8 mouse cellular contexts compared by ENCODE assay signal in genomic region chr15:79883352-79883822, GRCm38 (mm10). TPM values are rescaled to one million over a fixed set of nuclear protein-coding genes. Genes with fewer than 3 reads are reported as not detected.
DNase-seq lines count a peak whose midpoint lies in the region; ATAC-seq and TF ChIP-seq lines count a peak whose summit lies in the region.

No protein-coding gene starts in this region.

- H3K36me3 ChIP-seq in E14TG2a.4 (ENCODE audit: insufficient read depth, low read length): peaks cover 7% of the 10 kb centered on the region; the same call in 1 of the 2 replicates
- no peaks in the 10 kb centered on the region for H3K36me3 ChIP-seq in forebrain, embryonic 12.5 days (replicated peaks)
- no peaks in the 10 kb centered on the region for H3K36me3 ChIP-seq in heart, postnatal 0 days (replicated peaks; ENCODE audit: control insufficient read depth, insufficient read depth, low read length)
- H3K36me3 ChIP-seq in liver, embryonic 15.5 days (replicated peaks): no peaks in the 10 kb centered on the region
- no peaks in the 10 kb centered on the region for H3K36me3 ChIP-seq in neural tube, embryonic 11.5 days (ENCODE audit: control insufficient read depth, insufficient read depth, low read length)
- H3K36me3 ChIP-seq in stomach, embryonic 16.5 days (ENCODE audit: control insufficient read depth, insufficient read depth, low read length): no peaks in the 10 kb centered on the region

- no peaks in the 10 kb centered on the region for H3K9me3 ChIP-seq in E14TG2a.4 (ENCODE audit: low read length)
- H3K9me3 ChIP-seq in forebrain, embryonic 12.5 days: no peaks in the 10 kb centered on the region
- no peaks in the 10 kb centered on the region for H3K9me3 ChIP-seq in heart, postnatal 0 days (replicated peaks; ENCODE audit: control insufficient read depth, low read length)
- H3K9me3 ChIP-seq in liver, embryonic 15.5 days (replicated peaks): no peaks in the 10 kb centered on the region
- H3K9me3 ChIP-seq in neural tube, embryonic 11.5 days (ENCODE audit: control insufficient read depth, low read length): no peaks in the 10 kb centered on the region
- no peaks in the 10 kb centered on the region for H3K9me3 ChIP-seq in stomach, embryonic 16.5 days (replicated peaks; ENCODE audit: control insufficient read depth, low read length)

- ATAC-seq in forebrain, embryonic 12.5 days (ENCODE audit: low FRiP score): peak; percentile 92
- ATAC-seq in heart, postnatal 0 days (ENCODE audit: insufficient read depth, low read depth): peak; percentile 73
- ATAC-seq in liver, embryonic 15.5 days (ENCODE audit: insufficient read depth): peak; percentile 78; the same call in 1 of the 2 replicates
- ATAC-seq in neural tube, embryonic 11.5 days (ENCODE audit: insufficient read depth, low FRiP score, low TSS enrichment): peak; percentile 84
- peak; percentile 82 for ATAC-seq in stomach, embryonic 16.5 days (ENCODE audit: insufficient read depth, low FRiP score)

- TF ChIP-seq EP300 in heart, postnatal 0 days (IDR thresholded peaks at IDR 0.05; ENCODE audit: low read depth): peak; percentile 77; the same call in 1 of the 2 replicates

- under 1% methylated on average over 30 of the region's 30 CpGs for WGBS in forebrain, embryonic 12.5 days
- WGBS in heart, postnatal 0 days: under 1% methylated on average over 30 of the region's 30 CpGs
- WGBS in liver, embryonic 15.5 days (ENCODE audit: insufficient replicate concordance): under 1% methylated on average over 30 of the region's 30 CpGs
- WGBS in neural tube, embryonic 11.5 days: under 1% methylated on average over 30 of the region's 30 CpGs
- WGBS in stomach, embryonic 16.5 days: under 1% methylated on average over 30 of the region's 30 CpGs

- H3K27me3 ChIP-seq in E14TG2a.4 (ENCODE audit: insufficient read depth, low read length): no peaks in the 10 kb centered on the region
- no peaks in the 10 kb centered on the region for H3K27me3 ChIP-seq in forebrain, embryonic 12.5 days
- no peaks in the 10 kb centered on the region for H3K27me3 ChIP-seq in heart, postnatal 0 days (ENCODE audit: control insufficient read depth, insufficient read depth, low read length)
- peaks cover 15% of the 10 kb centered on the region for H3K27me3 ChIP-seq in liver, embryonic 15.5 days
- H3K27me3 ChIP-seq in neural tube, embryonic 11.5 days (ENCODE audit: control insufficient read depth, insufficient read depth, low read length): no peaks in the 10 kb centered on the region
- no peaks in the 10 kb centered on the region for H3K27me3 ChIP-seq in stomach, embryonic 16.5 days (ENCODE audit: control insufficient read depth, insufficient read depth, low read length)

- no peak for TF ChIP-seq CTCF in E14TG2a.4 (conservative IDR thresholded peaks at IDR 0.05; ENCODE audit: low read length)
- peak; percentile 91 for TF ChIP-seq CTCF in heart, postnatal 0 days (IDR thresholded peaks at IDR 0.05; ENCODE audit: low read depth)

- H3K9ac ChIP-seq in forebrain, embryonic 12.5 days: peak overlapping the region; percentile 68
- no peak overlapping the region for H3K9ac ChIP-seq in heart, postnatal 0 days (replicated peaks; ENCODE audit: low read depth, low read length)
- H3K9ac ChIP-seq in liver, embryonic 15.5 days: peak overlapping the region; percentile 48
- peak overlapping the region; percentile 65 for H3K9ac ChIP-seq in neural tube, embryonic 11.5 days (ENCODE audit: low read length)
- peak overlapping the region; percentile 64 for H3K9ac ChIP-seq in stomach, embryonic 16.5 days (ENCODE audit: low read length)

- peak overlapping the region; percentile 73 for H3K4me3 ChIP-seq in E14TG2a.4 (replicated peaks; ENCODE audit: low read length)
- H3K4me3 ChIP-seq in forebrain, embryonic 12.5 days (replicated peaks): peak overlapping the region; percentile 48
- peak overlapping the region; percentile 51 for H3K4me3 ChIP-seq in heart, postnatal 0 days (ENCODE audit: low read depth, low read length)
- H3K4me3 ChIP-seq in liver, embryonic 15.5 days (replicated peaks): peak overlapping the region; percentile 60
- H3K4me3 ChIP-seq in neural tube, embryonic 11.5 days (ENCODE audit: low read depth, low read length): peak overlapping the region; percentile 38
- H3K4me3 ChIP-seq in stomach, embryonic 16.5 days (replicated peaks; ENCODE audit: low read length): peak overlapping the region; percentile 50

- H3K4me2 ChIP-seq in forebrain, embryonic 12.5 days: peak overlapping the region; percentile 63
- H3K4me2 ChIP-seq in heart, postnatal 0 days (ENCODE audit: low read depth, low read length): peak overlapping the region; percentile 61
- peak overlapping the region; percentile 81 for H3K4me2 ChIP-seq in liver, embryonic 15.5 days
- peak overlapping the region; percentile 56 for H3K4me2 ChIP-seq in neural tube, embryonic 11.5 days (ENCODE audit: low read depth)
- H3K4me2 ChIP-seq in stomach, embryonic 16.5 days (ENCODE audit: low read depth, low read length): peak overlapping the region; percentile 57

- peak; percentile 69 for DNase-seq in c-Kit-positive CD71-positive TER-119-positive erythroid progenitor cells, embryonic 14.5 days (ENCODE audit: low spot score)
- peak; percentile 90 for DNase-seq in heart, postnatal 0 days (ENCODE audit: low spot score)
- peak; percentile 95 to 97 for DNase-seq in kidney, postnatal 4 days
- DNase-seq in neural tube, embryonic 11.5 days (ENCODE audit: low spot score): peak; percentile 96

- H3K4me1 ChIP-seq in E14TG2a.4 (replicated peaks; ENCODE audit: low read depth, low read length): peaks cover 54% of the 10 kb centered on the region
- H3K4me1 ChIP-seq in forebrain, embryonic 12.5 days: peaks cover 16% of the 10 kb centered on the region
- H3K4me1 ChIP-seq in heart, postnatal 0 days (ENCODE audit: control insufficient read depth, insufficient read depth): peaks cover 14% of the 10 kb centered on the region
- H3K4me1 ChIP-seq in liver, embryonic 15.5 days (replicated peaks): peaks cover 10% of the 10 kb centered on the region
- no peaks in the 10 kb centered on the region for H3K4me1 ChIP-seq in neural tube, embryonic 11.5 days (ENCODE audit: control insufficient read depth, insufficient read depth, low read length)
- H3K4me1 ChIP-seq in stomach, embryonic 16.5 days (ENCODE audit: control insufficient read depth, insufficient read depth, low read length): peaks cover 21% of the 10 kb centered on the region

- peak overlapping the region; percentile 84 for H3K27ac ChIP-seq in forebrain, embryonic 12.5 days
- peak overlapping the region; percentile 78 for H3K27ac ChIP-seq in heart, postnatal 0 days (ENCODE audit: low read depth)
- peak overlapping the region; percentile 58 for H3K27ac ChIP-seq in liver, embryonic 15.5 days (replicated peaks)
- peak overlapping the region; percentile 72 for H3K27ac ChIP-seq in neural tube, embryonic 11.5 days (ENCODE audit: low read depth, low read length)
- peak overlapping the region; percentile 80 for H3K27ac ChIP-seq in stomach, embryonic 16.5 days (ENCODE audit: low read length)

RNA-seq across cellular contexts. Expression of gene Apobec3, which starts 8.1 kb away (rescaled TPM):
- 7.4 and 8.4 TPM in 2 replicates for polyA plus RNA-seq in forebrain, embryonic 12.5 days (2016; fragmentation: Nextera tagmentation; extraction: Ambion mirVana)
- 2.3 and 5.1 TPM in 2 replicates for total RNA-seq in heart, postnatal 0 days (2014; rRNA removed; ENCODE audit: low replicate concordance)
- 6.3 and 6.6 TPM in 2 replicates for polyA plus RNA-seq in heart, postnatal 0 days (2015; fragmentation: Nextera tagmentation; extraction: Ambion mirVana)
- polyA plus RNA-seq in liver, embryonic 15.5 days (2015; fragmentation: Nextera tagmentation; extraction: Ambion mirVana): 33.5 and 34.5 TPM in 2 replicates
- polyA plus RNA-seq in neural tube, embryonic 11.5 days (2014; fragmentation: Nextera tagmentation; extraction: Ambion mirVana): 5.4 and 7.3 TPM in 2 replicates
- 31.5 and 31.9 TPM in 2 replicates for polyA plus RNA-seq in stomach, embryonic 16.5 days (2015; fragmentation: Nextera tagmentation; extraction: Ambion mirVana)

RNA-seq across cellular contexts. Expression of gene Cbx6, which starts 48.9 kb away (rescaled TPM):
- 31.1 and 31.5 TPM in 2 replicates for polyA plus RNA-seq in forebrain, embryonic 12.5 days (2016; fragmentation: Nextera tagmentation; extraction: Ambion mirVana)
- 47.3 and 51.8 TPM in 2 replicates for total RNA-seq in heart, postnatal 0 days (2014; rRNA removed; ENCODE audit: low replicate concordance)
- polyA plus RNA-seq in heart, postnatal 0 days (2015; fragmentation: Nextera tagmentation; extraction: Ambion mirVana): 24.9 and 25.6 TPM in 2 replicates
- 6.7 and 8.1 TPM in 2 replicates for polyA plus RNA-seq in liver, embryonic 15.5 days (2015; fragmentation: Nextera tagmentation; extraction: Ambion mirVana)
- 17.3 and 18.0 TPM in 2 replicates for polyA plus RNA-seq in neural tube, embryonic 11.5 days (2014; fragmentation: Nextera tagmentation; extraction: Ambion mirVana)
- polyA plus RNA-seq in stomach, embryonic 16.5 days (2015; fragmentation: Nextera tagmentation; extraction: Ambion mirVana): 75.6 and 77.2 TPM in 2 replicates

RNA-seq across cellular contexts. Expression of gene Npcd, which starts 49.4 kb away (rescaled TPM):
- polyA plus RNA-seq in forebrain, embryonic 12.5 days (2016; fragmentation: Nextera tagmentation; extraction: Ambion mirVana): 0.87 TPM in 1 of 2 replicates, not detected in the other
- total RNA-seq in heart, postnatal 0 days (2014; rRNA removed; ENCODE audit: low replicate concordance): 1.9 and 8.7 TPM in 2 replicates
- not detected in 2 replicates for polyA plus RNA-seq in heart, postnatal 0 days (2015; fragmentation: Nextera tagmentation; extraction: Ambion mirVana)
- not detected in 2 replicates for polyA plus RNA-seq in liver, embryonic 15.5 days (2015; fragmentation: Nextera tagmentation; extraction: Ambion mirVana)
- polyA plus RNA-seq in neural tube, embryonic 11.5 days (2014; fragmentation: Nextera tagmentation; extraction: Ambion mirVana): not detected in 2 replicates
- polyA plus RNA-seq in stomach, embryonic 16.5 days (2015; fragmentation: Nextera tagmentation; extraction: Ambion mirVana): 0.19 TPM in 1 of 2 replicates, not detected in the other

Comparison
In these comparisons a context has a peak if more than half of its experiments do, and no peak if none do; other contexts are left out.
1. Peak in every context shown above with its lines: DNase-seq, ATAC-seq, H3K4me3 ChIP-seq and H3K27ac ChIP-seq.